In the genomic region with DNA sequence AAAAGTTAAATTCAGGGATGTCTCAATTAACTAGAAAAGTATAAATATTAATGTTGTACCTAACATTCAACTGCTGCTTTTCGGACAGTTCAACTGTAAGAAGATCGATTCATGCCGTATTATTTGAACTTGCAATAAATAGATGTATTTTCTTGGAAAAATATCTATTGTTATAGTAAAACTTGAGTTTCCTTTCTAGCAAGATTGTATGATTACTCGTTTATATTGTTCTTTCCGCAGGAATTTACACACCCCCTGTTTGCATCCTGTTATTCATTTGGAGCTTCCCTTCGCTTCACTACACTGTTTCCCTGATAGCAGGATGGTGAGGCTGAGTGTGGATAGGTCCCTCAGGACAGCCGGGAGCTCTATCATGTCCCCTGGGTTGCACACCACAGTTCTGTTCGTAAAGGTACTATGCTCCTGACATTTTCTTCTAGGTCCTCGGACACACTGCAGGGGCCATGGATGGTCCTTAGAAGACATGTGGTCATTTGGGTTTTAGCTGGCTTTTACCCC, we compare ENCODE assay signal across 21 mouse cellular contexts. TPM values are rescaled to one million over a fixed set of nuclear protein-coding genes. Genes with fewer than 3 reads are reported as not detected.
A peak's percentile ranks its signal among the peaks of the same experiment; 100 is the strongest.
DNase-seq lines count a peak whose midpoint lies in the region; ATAC-seq and TF ChIP-seq lines count a peak whose summit lies in the region.
"Had no signal": no experiment of that assay in that cellular context is flagged by ENCODE, and none has a peak within 500 bp of the region (broad histone marks: within the 10 kb centered on the region; RNA-seq: fewer than 3 reads in every experiment).

No protein-coding gene starts in this region.

- peak; percentile 74 for ATAC-seq in lung, postnatal 0 days
- ATAC-seq: forebrain, embryonic 13.5 days; inflammation-experienced regulatory T-cells, adult 6 months; liver, embryonic 12.5 days had no signal

- no peaks in the 10 kb centered on the region for H3K27me3 ChIP-seq in heart, embryonic 10.5 days (ENCODE audit: insufficient read depth, poor library complexity, severe bottlenecking)
- H3K27me3 ChIP-seq in liver, adult 2 months (ENCODE audit: control insufficient read depth, insufficient read depth, low read length) = no peaks in the 10 kb centered on the region
- H3K27me3 ChIP-seq in lung, postnatal 0 days (replicated peaks; ENCODE audit: insufficient read depth, low read length) = no peaks in the 10 kb centered on the region
- H3K27me3 ChIP-seq: embryonic facial prominence, embryonic 12.5 days; forebrain, embryonic 13.5 days; hindbrain, embryonic 13.5 days; liver, embryonic 12.5 days had no signal

- no peak overlapping the region for H3K4me3 ChIP-seq in heart, embryonic 10.5 days
- H3K4me3 ChIP-seq in liver, adult 2 months (ENCODE audit: insufficient read depth, low read depth, low read length) = no peak overlapping the region
- H3K4me3 ChIP-seq in lung, postnatal 0 days (ENCODE audit: low read depth, low read length) = no peak overlapping the region
- H3K4me3 ChIP-seq: embryonic facial prominence, embryonic 12.5 days; erythroblast, embryonic 14.5 days; forebrain, embryonic 13.5 days; hindbrain, embryonic 13.5 days; left cerebral cortex, adult 2 months; limb, embryonic 10.5 days; liver, embryonic 12.5 days; midbrain, embryonic 10.5 days had no signal

- 78% methylated on average over 9 of the region's 9 CpGs for WGBS in heart, embryonic 10.5 days
- 82% methylated on average over 9 of the region's 9 CpGs for WGBS in liver, adult 2 months
- WGBS in lung, postnatal 0 days = 74% methylated on average over 9 of the region's 9 CpGs

- no peak overlapping the region for H3K9ac ChIP-seq in liver, adult 2 months (ENCODE audit: low read depth, low read length)
- no peak overlapping the region for H3K9ac ChIP-seq in lung, postnatal 0 days (replicated peaks; ENCODE audit: low read depth)
- H3K9ac ChIP-seq: embryonic facial prominence, embryonic 12.5 days; forebrain, embryonic 13.5 days; hindbrain, embryonic 13.5 days; liver, embryonic 12.5 days had no signal

- no peaks in the 10 kb centered on the region for H3K36me3 ChIP-seq in heart, embryonic 10.5 days
- H3K36me3 ChIP-seq in liver, adult 2 months (ENCODE audit: control insufficient read depth, insufficient read depth, low read length) = peaks cover 28% of the 10 kb centered on the region
- H3K36me3 ChIP-seq in lung, postnatal 0 days (ENCODE audit: insufficient read depth, low read length) = no peaks in the 10 kb centered on the region
- H3K36me3 ChIP-seq: embryonic facial prominence, embryonic 12.5 days; hindbrain, embryonic 13.5 days; limb, embryonic 10.5 days; midbrain, embryonic 10.5 days had no signal

- DNase-seq in heart, adult 9 months (ENCODE audit: low spot score in 2 of 2) = peak; percentile 30 to 64
- DNase-seq in heart, embryonic 10.5 days (ENCODE audit: low spot score) = no peak
- no peak for DNase-seq in liver, adult 2 months (ENCODE audit: extremely low read depth, low read depth, low spot score)
- no peak for DNase-seq in liver
- peak; percentile 43 for DNase-seq in lung, postnatal 0 days (ENCODE audit: low spot score)
- DNase-seq in left cerebral cortex, postnatal 4 days = no peak
- DNase-seq in left cerebral cortex, adult 11 months (ENCODE audit: low spot score) = no peak
- DNase-seq: cerebellum, adult 9-11 months; gastrocnemius, postnatal 36 days; right cerebral cortex, postnatal 25 days; thymus, adult 2 months had no signal

- no peaks in the 10 kb centered on the region for H3K9me3 ChIP-seq in heart, embryonic 10.5 days
- H3K9me3 ChIP-seq in lung, postnatal 0 days (ENCODE audit: low read length) = no peaks in the 10 kb centered on the region
- H3K9me3 ChIP-seq: embryonic facial prominence, embryonic 12.5 days; forebrain, embryonic 13.5 days; hindbrain, embryonic 13.5 days; limb, embryonic 10.5 days; liver, embryonic 12.5 days; midbrain, embryonic 10.5 days had no signal

- intact Hi-C loops in left cerebral cortex, postnatal 4 days (cut with DNase I) = no loop called here

- peaks cover 33% of the 10 kb centered on the region; the same call in 1 of the 2 replicates for H3K79me2 ChIP-seq in liver, adult 2 months (ENCODE audit: control insufficient read depth, insufficient read depth, low read length)

- no peak for TF ChIP-seq POLR2A in liver, adult 2 months (IDR thresholded peaks at IDR 0.05; ENCODE audit: extremely low read depth, insufficient read depth, low read length)

- H3K27ac ChIP-seq in heart, embryonic 10.5 days = no peak overlapping the region
- H3K27ac ChIP-seq in liver, adult 2 months (replicated peaks; ENCODE audit: insufficient read depth, low read depth, low read length) = peak overlapping the region; percentile 36
- peak overlapping the region; percentile 48 for H3K27ac ChIP-seq in lung, postnatal 0 days (ENCODE audit: low read length)
- H3K27ac ChIP-seq: embryonic facial prominence, embryonic 12.5 days; forebrain, embryonic 13.5 days; hindbrain, embryonic 13.5 days; left cerebral cortex, adult 2 months; limb, embryonic 10.5 days; liver, embryonic 12.5 days; macrophage; midbrain, embryonic 10.5 days had no signal

- no peak overlapping the region for H3K4me2 ChIP-seq in lung, postnatal 0 days (replicated peaks; ENCODE audit: low read depth, low read length)
- H3K4me2 ChIP-seq: embryonic facial prominence, embryonic 12.5 days; forebrain, embryonic 13.5 days; hindbrain, embryonic 13.5 days; liver, embryonic 12.5 days had no signal

- no peak for TF ChIP-seq CTCF in liver, adult 2 months (IDR thresholded peaks at IDR 0.05; ENCODE audit: low read depth, low read length)
- no peak for TF ChIP-seq CTCF in lung, postnatal 0 days (IDR thresholded peaks at IDR 0.05)

- peak; percentile 96 for TF ChIP-seq EP300 in lung, postnatal 0 days (IDR thresholded peaks at IDR 0.05)

- H3K4me1 ChIP-seq in heart, embryonic 10.5 days = no peaks in the 10 kb centered on the region
- H3K4me1 ChIP-seq in liver, adult 2 months (ENCODE audit: control insufficient read depth, insufficient read depth, low read length) = peaks cover 3% of the 10 kb centered on the region
- no peaks in the 10 kb centered on the region for H3K4me1 ChIP-seq in lung, postnatal 0 days (ENCODE audit: insufficient read depth, low read depth, low read length)
- H3K4me1 ChIP-seq: embryonic facial prominence, embryonic 12.5 days; forebrain, embryonic 13.5 days; hindbrain, embryonic 13.5 days; limb, embryonic 10.5 days; midbrain, embryonic 10.5 days had no signal

RNA-seq across cellular contexts. Expression of a gene that starts 12.2 kb away (rescaled TPM):
- 1.2 and 2.2 TPM in 2 replicates for polyA plus RNA-seq in heart, embryonic 10.5 days (2016; fragmentation: Nextera tagmentation; extraction: Ambion mirVana)
- 26.5 and 27.2 TPM in 2 replicates for total RNA-seq in liver, adult 2 months (2014; rRNA removed)
- 10.1 and 11.5 TPM in 2 replicates for polyA plus RNA-seq in liver, adult 2 months (2012; rRNA removed)
- 25.1 and 33.2 TPM in 2 replicates for polyA plus RNA-seq in lung, postnatal 0 days (2015; fragmentation: Nextera tagmentation; extraction: Ambion mirVana)
- 10 to 100 TPM in 1 of 2 experiments, 1 to 10 TPM in 1; 8.8 to 11.5 TPM for total RNA-seq in left cerebral cortex, postnatal 4 days (2021)

Comparison
In these comparisons a context has a peak if more than half of its experiments do, and no peak if none do; other contexts are left out.
1. DNase-seq: peak in heart, adult 9 months (2 of 2) and lung, postnatal 0 days (single experiment); none in heart, embryonic 10.5 days (single experiment), liver, adult 2 months (single experiment), liver (single experiment), left cerebral cortex, postnatal 4 days (single experiment) and left cerebral cortex, adult 11 months (single experiment).